In genomic region chr13:56554409-56554808, GRCm38 (mm10) we compare ENCODE assay signal across 9 mouse cellular contexts. TPM values are rescaled to one million over a fixed set of nuclear protein-coding genes. Genes with fewer than 3 reads are reported as not detected.
DNase-seq lines count a peak whose midpoint lies in the region; ATAC-seq lines count a peak whose summit lies in the region.
"Had no signal": no experiment of that assay in that cellular context is flagged by ENCODE, and none has a peak within 500 bp of the region (broad histone marks: within the 10 kb centered on the region; RNA-seq: fewer than 3 reads in every experiment).

No protein-coding gene starts in this region.

- no peaks in the 10 kb centered on the region for H3K27me3 ChIP-seq in liver, embryonic 11.5 days (replicated peaks; ENCODE audit: control insufficient read depth, insufficient read depth, low read length)
- H3K27me3 ChIP-seq in forebrain, embryonic 16.5 days (replicated peaks; ENCODE audit: control insufficient read depth, insufficient read depth, low read length) = no peaks in the 10 kb centered on the region

- H3K9ac ChIP-seq in liver, embryonic 11.5 days (ENCODE audit: low read depth, low read length) = no peak overlapping the region
- H3K9ac ChIP-seq in forebrain, embryonic 16.5 days (replicated peaks; ENCODE audit: low read depth, low read length) = no peak overlapping the region

- 13% methylated on average over 2 of the region's 2 CpGs for WGBS in liver, embryonic 11.5 days
- 0% methylated on average over 2 of the region's 2 CpGs for WGBS in forebrain, embryonic 16.5 days

- no peaks in the 10 kb centered on the region for H3K36me3 ChIP-seq in liver, embryonic 11.5 days (ENCODE audit: control insufficient read depth, insufficient read depth, low read length)
- H3K36me3 ChIP-seq in forebrain, embryonic 16.5 days (ENCODE audit: control insufficient read depth, insufficient read depth) = no peaks in the 10 kb centered on the region

- H3K4me3 ChIP-seq in liver, embryonic 11.5 days (ENCODE audit: low read depth, low read length) = no peak overlapping the region
- no peak overlapping the region for H3K4me3 ChIP-seq in forebrain, embryonic 16.5 days (replicated peaks; ENCODE audit: low read length)

- DNase-seq in liver = peak; percentile 46
- no peak for DNase-seq in liver, embryonic 11.5 days (ENCODE audit: low spot score)
- peak; percentile 28 for DNase-seq in T-cell, adult 2 months (ENCODE audit: low spot score)
- peak; percentile 18 to 42 for DNase-seq in left cerebral cortex, adult 8-10 months (ENCODE audit: low spot score in 2 of 2)
- DNase-seq in retina, postnatal 7 days (ENCODE audit: low read depth, low spot score) = peak; percentile 27
- DNase-seq in urinary bladder, postnatal 10 days (ENCODE audit: low spot score) = no peak

- no peak overlapping the region for H3K27ac ChIP-seq in liver, embryonic 11.5 days (ENCODE audit: low read depth, low read length)
- H3K27ac ChIP-seq in forebrain, embryonic 16.5 days (ENCODE audit: low read length) = no peak overlapping the region
- H3K27ac ChIP-seq: macrophage had no signal

- no peak overlapping the region for H3K4me2 ChIP-seq in liver, embryonic 11.5 days
- no peak overlapping the region for H3K4me2 ChIP-seq in forebrain, embryonic 16.5 days (ENCODE audit: low read length)

- no peaks in the 10 kb centered on the region for H3K9me3 ChIP-seq in liver, embryonic 11.5 days (ENCODE audit: control insufficient read depth, low read length)
- H3K9me3 ChIP-seq in forebrain, embryonic 16.5 days (ENCODE audit: control insufficient read depth, low read length) = no peaks in the 10 kb centered on the region

- no peaks in the 10 kb centered on the region for H3K4me1 ChIP-seq in liver, embryonic 11.5 days (replicated peaks; ENCODE audit: control insufficient read depth, insufficient read depth, low read length)
- H3K4me1 ChIP-seq in forebrain, embryonic 16.5 days (replicated peaks; ENCODE audit: control insufficient read depth, insufficient read depth, low read length) = peaks cover 3% of the 10 kb centered on the region; the same call in 1 of the 2 replicates

- ATAC-seq in liver, embryonic 11.5 days (replicated peaks; ENCODE audit: low FRiP score) = no peak
- peak; percentile 78 for ATAC-seq in forebrain, embryonic 16.5 days
- ATAC-seq in activated CD4-positive, CD25-positive, alpha-beta regulatory T cell, adult 4 months = no peak

RNA-seq across cellular contexts. Expression of gene Lect2, which starts 6.1 kb away (rescaled TPM):
- 31.8 and 34.4 TPM in 2 replicates for polyA plus RNA-seq in liver, embryonic 11.5 days (2014; fragmentation: Nextera tagmentation; extraction: Ambion mirVana)
- not detected in 2 replicates for polyA plus RNA-seq in forebrain, embryonic 16.5 days (2015; fragmentation: Nextera tagmentation; extraction: Ambion mirVana)
- total RNA-seq in left cerebral cortex, adult 8-10 months (2022) = not detected
- not detected for polyA plus RNA-seq in activated CD4-positive, CD25-positive, alpha-beta regulatory T cell, adult 4 months (2017; shearing (Covaris generic))
- polyA plus RNA-seq: macrophage had no signal

RNA-seq across cellular contexts. Expression of gene Fbxl21, which starts 32.1 kb away (rescaled TPM):
- 1.2 and 1.3 TPM in 2 replicates for polyA plus RNA-seq in liver, embryonic 11.5 days (2014; fragmentation: Nextera tagmentation; extraction: Ambion mirVana)
- polyA plus RNA-seq in forebrain, embryonic 16.5 days (2015; fragmentation: Nextera tagmentation; extraction: Ambion mirVana) = 1.8 and 2.9 TPM in 2 replicates
- total RNA-seq in left cerebral cortex, adult 8-10 months (2022) = 10 to 100 TPM; 11.7 to 14.0 (median 11.9) TPM
- polyA plus RNA-seq in activated CD4-positive, CD25-positive, alpha-beta regulatory T cell, adult 4 months (2017; shearing (Covaris generic)) = 1 to 10 TPM in 1 of 2 experiments, under 1 TPM in 1; 0.87 to 1.6 TPM

RNA-seq across cellular contexts. Expression of gene Tgfbi, which starts 54.9 kb away (rescaled TPM):
- 27.6 and 28.2 TPM in 2 replicates for polyA plus RNA-seq in liver, embryonic 11.5 days (2014; fragmentation: Nextera tagmentation; extraction: Ambion mirVana)
- polyA plus RNA-seq in forebrain, embryonic 16.5 days (2015; fragmentation: Nextera tagmentation; extraction: Ambion mirVana) = 3.8 and 4.7 TPM in 2 replicates
- 1 to 10 TPM; 4.5 to 5.1 (median 4.9) TPM for total RNA-seq in left cerebral cortex, adult 8-10 months (2022)
- under 1 TPM; 0.28 to 0.44 TPM for polyA plus RNA-seq in activated CD4-positive, CD25-positive, alpha-beta regulatory T cell, adult 4 months (2017; shearing (Covaris generic))

Comparison
In these comparisons a context has a peak if more than half of its experiments do, and no peak if none do; other contexts are left out.
1. DNase-seq: peak in liver (single experiment), T-cell, adult 2 months (single experiment), left cerebral cortex, adult 8-10 months (2 of 2) and retina, postnatal 7 days (single experiment); none in liver, embryonic 11.5 days (single experiment) and urinary bladder, postnatal 10 days (single experiment).
2. RNA of gene Lect2, which starts 6.1 kb away (polyA plus RNA-seq): 31.8 to 34.4 TPM in liver, embryonic 11.5 days; not detected in forebrain, embryonic 16.5 days and not detected in activated CD4-positive, CD25-positive, alpha-beta regulatory T cell, adult 4 months; every median in the first group is over 10 times any median in the second.